Mouse (Mus musculus) liver, embryonic 11.5 days (tissue): ENCODE data around the gene St6galnac3. TPM values are rescaled to one million over a fixed set of nuclear protein-coding genes. Genes with fewer than 3 reads are reported as not detected.

Experiments
- ATAC-seq: fragments of 200-750 bp; cut with Nextera tagmentation; replicated peaks from 2 replicates; pipeline ENCODE4 v1.8.0; 2017; ENCODE audit warnings: moderate number of reproducible peaks, mild to moderate bottlenecking, moderate TSS enrichment, moderate library complexity; ENCODE audit not compliant: low FRiP score
- DNase-seq: peaks from one replicate; pipeline ENCODE4 v3.0.0-alpha.2; 2017; ENCODE audit warnings: low spot score
- H3K27ac ChIP-seq: fragments of 300-500 bp; sonication (generic); 2 replicates; pipeline ENCODE4 v1.5.1; 2014; ENCODE audit warnings: mild to moderate bottlenecking, low read depth, low read length, control low read depth
- H3K27me3 ChIP-seq: fragments of 300-500 bp; sonication (generic); replicated peaks from 2 replicates; pipeline ENCODE4 v1.6.1; 2014; ENCODE audit warnings: low read length, mixed read lengths; ENCODE audit not compliant: control insufficient read depth, insufficient read depth
- H3K36me3 ChIP-seq: fragments of 300-500 bp; sonication (generic); 2 replicates; pipeline ENCODE4 v1.6.1; 2014; ENCODE audit warnings: mild to moderate bottlenecking, low read length, moderate library complexity, mixed read lengths; ENCODE audit not compliant: control insufficient read depth, insufficient read depth
- H3K4me1 ChIP-seq: fragments of 300-500 bp; sonication (generic); replicated peaks from 2 replicates; pipeline ENCODE4 v1.6.1; 2014; ENCODE audit warnings: low read length, mixed read lengths; ENCODE audit not compliant: control insufficient read depth, insufficient read depth
- H3K4me2 ChIP-seq: fragments of 300-500 bp; sonication (generic); 2 replicates; pipeline ENCODE4 v1.6.1; 2014; ENCODE audit warnings: mild to moderate bottlenecking, control low read depth, moderate library complexity
- H3K4me3 ChIP-seq: fragments of 300-500 bp; sonication (generic); 2 replicates; pipeline ENCODE4 v1.5.1; 2014; ENCODE audit warnings: low read depth, low read length, control low read depth
- H3K9ac ChIP-seq: fragments of 300-500 bp; sonication (generic); 2 replicates; pipeline ENCODE4 v1.6.1; 2014; ENCODE audit warnings: low read depth, low read length, control low read depth
- H3K9me3 ChIP-seq: fragments of 300-500 bp; sonication (generic); 2 replicates; pipeline ENCODE4 v1.6.1; 2016; ENCODE audit warnings: low read length, inconsistent platforms, mixed read lengths; ENCODE audit not compliant: control insufficient read depth
- WGBS: fragments of 180-500 bp; shearing (Covaris S2); extraction: QIAGEN DNeasy Blood & Tissue Kit; methylation state at CpG from one replicate; pipeline ENCODE4 v1.1.7; 2014; 5-methylcytosine and 5-hydroxymethylcytosine counted together
- polyA plus RNA-seq: library from polyadenylated mRNA; unstranded; fragments of >200 nt; fragmentation: Nextera tagmentation; extraction: Ambion mirVana; gene quantifications from 2 replicates; pipeline ENCODE4 v1.2.1, GENCODE M21; 2014

Gene St6galnac3
- polyA plus RNA-seq, 1 experiment from 2014 or later, result 27.2 TPM

DNA sequence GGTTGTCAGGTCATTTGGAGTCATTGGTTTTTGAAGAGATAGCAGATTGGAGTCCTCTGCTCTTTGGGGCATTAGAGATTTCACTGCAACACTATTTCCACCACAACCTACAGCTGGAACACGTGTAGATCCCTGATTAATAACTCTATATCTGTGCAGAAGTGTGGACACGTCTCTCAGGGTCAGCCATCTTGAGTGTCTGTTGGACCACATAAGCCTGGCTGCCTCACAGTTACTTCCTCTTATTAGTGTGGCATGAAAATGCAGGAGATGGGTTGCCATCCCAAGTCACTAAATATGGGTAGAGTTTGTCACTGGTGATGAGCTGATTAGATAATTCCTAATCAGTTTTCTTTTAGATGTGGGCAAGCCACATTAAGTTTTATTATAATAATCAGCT lies 385.0 kb downstream of the St6galnac3 start:
- no peak overlapping the region for H3K27ac ChIP-seq
- H3K9me3 ChIP-seq, result no peaks in the 10 kb centered on the region
- H3K4me1 ChIP-seq, result no peaks in the 10 kb centered on the region
- no peak for DNase-seq
- no peak overlapping the region for H3K9ac ChIP-seq
- H3K27me3 ChIP-seq, result no peaks in the 10 kb centered on the region
- no peaks in the 10 kb centered on the region for H3K36me3 ChIP-seq
- 47% methylated on average over 2 of the region's 2 CpGs for WGBS
- ATAC-seq, result no peak
- H3K4me2 ChIP-seq, result no peak overlapping the region
- no peak overlapping the region for H3K4me3 ChIP-seq

GRCm38 (mm10) chr3:153339091-153339490 lies 385.9 kb downstream of the St6galnac3 start:
- DNase-seq, result no peak
- Histone ChIP-seq H3K9me3 (no peaks in the 10 kb centered on the region), H3K4me3 (no peak overlapping the region), H3K4me1 (no peaks in the 10 kb centered on the region), H3K9ac (no peak overlapping the region), H3K36me3 (no peaks in the 10 kb centered on the region), H3K27me3 (no peaks in the 10 kb centered on the region), H3K4me2 (no peak overlapping the region), H3K27ac (no peak overlapping the region)
- ATAC-seq, result no peak
- WGBS, result 79% methylated on average over 12 of the region's 12 CpGs

DNA sequence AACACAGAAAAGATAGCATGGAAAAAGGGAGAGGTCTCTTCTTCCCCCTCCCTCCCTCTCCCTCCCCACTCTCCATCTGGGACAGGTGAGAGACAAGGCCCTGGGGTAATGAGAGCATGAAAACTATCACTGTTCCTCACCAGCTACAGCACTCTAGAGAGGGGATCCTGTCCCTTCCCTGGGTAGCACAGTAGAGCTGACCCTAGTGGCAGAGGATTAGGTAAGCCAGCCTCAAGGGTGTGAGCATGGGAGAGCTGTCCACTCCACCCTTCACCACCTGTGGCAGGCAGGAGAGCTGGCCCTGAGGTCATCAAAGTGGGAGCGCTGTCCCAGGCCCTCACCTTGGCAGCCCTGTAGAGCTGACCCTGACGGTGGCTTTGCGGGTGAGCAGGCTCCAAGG lies 387.2 kb downstream of the St6galnac3 start:
- no peak overlapping the region for H3K4me3 ChIP-seq
- no peak overlapping the region for H3K4me2 ChIP-seq
- H3K27ac ChIP-seq, result no peak overlapping the region
- ATAC-seq, result no peak; the same call in 1 of the 2 replicates
- 70% methylated on average over 3 of the region's 3 CpGs for WGBS
- no peak overlapping the region for H3K9ac ChIP-seq
- H3K4me1 ChIP-seq, result no peaks in the 10 kb centered on the region
- no peaks in the 10 kb centered on the region for H3K27me3 ChIP-seq
- no peak for DNase-seq
- no peaks in the 10 kb centered on the region for H3K9me3 ChIP-seq
- no peaks in the 10 kb centered on the region for H3K36me3 ChIP-seq

DNA sequence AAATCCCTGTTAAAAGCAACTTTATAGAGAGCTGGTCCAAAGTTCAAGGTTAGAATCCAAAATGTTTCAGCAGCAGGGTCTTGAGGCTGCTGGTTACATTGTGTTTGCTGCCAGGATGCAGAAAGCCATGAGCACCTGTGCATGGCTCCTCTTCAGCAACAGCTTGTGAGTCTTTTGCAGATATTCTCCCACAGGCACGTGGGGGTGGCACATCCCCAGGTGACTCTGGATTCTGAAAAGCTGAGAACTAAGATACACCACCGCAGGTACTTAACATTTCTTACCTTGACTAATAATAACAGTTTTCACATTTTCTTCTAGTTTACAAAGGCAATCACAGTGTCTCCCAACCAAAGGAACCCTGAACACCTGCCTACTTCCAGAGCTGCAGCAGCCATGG lies 387.8 kb downstream of the St6galnac3 start:
- no peak overlapping the region for H3K9ac ChIP-seq
- ATAC-seq, result no peak
- H3K27me3 ChIP-seq, result no peaks in the 10 kb centered on the region
- no peak overlapping the region for H3K27ac ChIP-seq
- H3K4me1 ChIP-seq, result no peaks in the 10 kb centered on the region
- no peak overlapping the region for H3K4me3 ChIP-seq
- no peak for DNase-seq
- H3K4me2 ChIP-seq, result no peak overlapping the region
- H3K9me3 ChIP-seq, result no peaks in the 10 kb centered on the region
- H3K36me3 ChIP-seq, result no peaks in the 10 kb centered on the region
- WGBS, result 85% methylated on average over 2 of the region's 2 CpGs

GRCm38 (mm10) chr3:153334152-153334825 lies 390.7 kb downstream of the St6galnac3 start:
- Histone ChIP-seq H3K27me3 (no peaks in the 10 kb centered on the region), H3K9me3 (no peaks in the 10 kb centered on the region), H3K4me3 (no peak overlapping the region), H3K4me1 (no peaks in the 10 kb centered on the region), H3K9ac (no peak overlapping the region), H3K4me2 (no peak overlapping the region), H3K36me3 (no peaks in the 10 kb centered on the region), H3K27ac (no peak overlapping the region)
- WGBS, result 55% methylated on average over 5 of the region's 5 CpGs
- DNase-seq, result no peak
- no peak for ATAC-seq

- Histone ChIP-seq H3K4me3 (no peak overlapping the region), H3K36me3 (no peaks in the 10 kb centered on the region), H3K4me1 (no peaks in the 10 kb centered on the region), H3K4me2 (no peak overlapping the region), H3K9ac (no peak overlapping the region), H3K27ac (no peak overlapping the region), H3K27me3 (no peaks in the 10 kb centered on the region), H3K9me3 (no peaks in the 10 kb centered on the region)
- ATAC-seq, result no peak
- no peak for DNase-seq
- 75% methylated on average over 3 of the region's 3 CpGs for WGBS
Observed at GRCm38 (mm10) chr3:153324307-153324706, 400.7 kb downstream of the St6galnac3 start.

- Histone ChIP-seq H3K4me1 (no peaks in the 10 kb centered on the region), H3K4me3 (no peak overlapping the region), H3K9ac (no peak overlapping the region), H3K9me3 (no peaks in the 10 kb centered on the region), H3K27me3 (no peaks in the 10 kb centered on the region), H3K4me2 (no peak overlapping the region), H3K36me3 (no peaks in the 10 kb centered on the region), H3K27ac (no peak overlapping the region)
- WGBS, result 72% methylated on average over 8 of the region's 8 CpGs
- ATAC-seq, result no peak
- DNase-seq, result no peak
Observed at GRCm38 (mm10) chr3:153323446-153323845, 401.5 kb downstream of the St6galnac3 start.

GRCm38 (mm10) chr3:153313583-153313982 lies 411.4 kb downstream of the St6galnac3 start:
- no peak overlapping the region for H3K4me3 ChIP-seq
- no peak for DNase-seq
- no peak overlapping the region for H3K9ac ChIP-seq
- no peaks in the 10 kb centered on the region for H3K9me3 ChIP-seq
- 59% methylated on average over 9 of the region's 9 CpGs for WGBS
- no peaks in the 10 kb centered on the region for H3K4me1 ChIP-seq
- H3K27ac ChIP-seq, result no peak overlapping the region
- ATAC-seq, result no peak
- no peaks in the 10 kb centered on the region for H3K27me3 ChIP-seq
- H3K36me3 ChIP-seq, result no peaks in the 10 kb centered on the region
- H3K4me2 ChIP-seq, result no peak overlapping the region

DNA sequence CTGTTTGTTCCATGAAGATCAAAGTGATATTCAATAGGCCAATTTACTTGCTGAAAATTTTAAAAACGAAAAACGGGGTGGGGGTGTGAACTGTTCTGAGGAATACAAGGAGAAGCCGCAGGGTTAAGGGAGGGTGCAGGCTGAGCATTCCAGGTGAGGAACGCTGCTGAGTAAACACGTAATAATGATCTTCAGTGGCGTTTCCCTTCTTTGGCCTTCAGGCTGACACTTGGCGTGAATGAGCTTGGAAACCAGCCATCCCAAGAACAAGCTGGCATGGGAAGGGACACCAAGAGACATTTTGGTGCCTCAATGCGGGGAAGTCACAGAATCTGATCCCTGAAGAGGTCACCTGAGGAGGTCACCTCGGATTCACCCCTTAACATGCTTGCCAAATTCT lies 411.8 kb downstream of the St6galnac3 start:
- Histone ChIP-seq H3K4me2 (no peak overlapping the region), H3K36me3 (no peaks in the 10 kb centered on the region), H3K4me1 (no peaks in the 10 kb centered on the region), H3K27ac (no peak overlapping the region), H3K4me3 (no peak overlapping the region), H3K9ac (no peak overlapping the region), H3K9me3 (no peaks in the 10 kb centered on the region), H3K27me3 (no peaks in the 10 kb centered on the region)
- ATAC-seq, result no peak
- whole genome bisulfite sequencing, result 92% methylated on average over 9 of the region's 9 CpGs
- no peak for DNase-seq
